Mouse (Mus musculus): Measurements from ENCODE around the gene Mdk.
A peak's percentile ranks its signal among the peaks of the same experiment; 100 is the strongest.

DNA sequence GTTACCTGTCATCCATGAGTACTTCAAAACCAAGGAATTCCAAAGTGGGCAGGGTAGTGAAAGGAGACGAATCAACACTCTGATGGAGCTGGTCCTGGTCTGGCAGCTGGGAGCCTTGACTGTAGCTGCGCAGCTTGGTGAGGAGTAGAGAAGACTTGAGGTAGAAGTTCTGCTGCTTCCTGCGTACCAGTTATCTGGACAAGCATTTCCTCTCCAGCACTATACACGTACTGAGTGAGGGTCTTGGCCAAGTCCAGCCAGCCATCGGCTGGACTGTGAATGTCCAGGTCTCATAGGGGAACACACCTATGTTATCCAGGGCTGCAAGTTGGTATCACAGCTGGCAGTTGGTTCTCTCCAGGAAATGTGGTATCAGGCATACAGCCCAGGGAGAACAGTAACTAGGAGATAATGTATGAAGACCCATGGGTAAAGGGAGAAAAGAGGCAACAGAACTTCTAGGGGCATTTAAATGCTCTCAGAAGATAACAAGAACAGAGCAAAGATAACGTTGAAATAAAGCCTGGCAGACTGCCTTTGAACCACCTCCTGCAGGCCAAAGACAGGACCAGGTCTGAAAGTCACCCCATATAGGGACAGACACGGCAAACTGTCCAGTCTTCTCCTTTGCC lies 15.6 kb downstream of the Mdk start:
- TF ChIP-seq CTCF (IDR thresholded peaks at IDR 0.05; ENCODE audit: low read depth) = no peak
- TF ChIP-seq EP300 (IDR thresholded peaks at IDR 0.05; ENCODE audit: low read depth) = peak; percentile 85
